Mouse (Mus musculus): Measurements from ENCODE around the gene Rgs7. TPM values are rescaled to one million over a fixed set of nuclear protein-coding genes. Genes with fewer than 3 reads are reported as not detected.

Rgs7 gene
- total RNA-seq, 2 experiments from 2014 or later, result 108 to 120 TPM

DNA sequence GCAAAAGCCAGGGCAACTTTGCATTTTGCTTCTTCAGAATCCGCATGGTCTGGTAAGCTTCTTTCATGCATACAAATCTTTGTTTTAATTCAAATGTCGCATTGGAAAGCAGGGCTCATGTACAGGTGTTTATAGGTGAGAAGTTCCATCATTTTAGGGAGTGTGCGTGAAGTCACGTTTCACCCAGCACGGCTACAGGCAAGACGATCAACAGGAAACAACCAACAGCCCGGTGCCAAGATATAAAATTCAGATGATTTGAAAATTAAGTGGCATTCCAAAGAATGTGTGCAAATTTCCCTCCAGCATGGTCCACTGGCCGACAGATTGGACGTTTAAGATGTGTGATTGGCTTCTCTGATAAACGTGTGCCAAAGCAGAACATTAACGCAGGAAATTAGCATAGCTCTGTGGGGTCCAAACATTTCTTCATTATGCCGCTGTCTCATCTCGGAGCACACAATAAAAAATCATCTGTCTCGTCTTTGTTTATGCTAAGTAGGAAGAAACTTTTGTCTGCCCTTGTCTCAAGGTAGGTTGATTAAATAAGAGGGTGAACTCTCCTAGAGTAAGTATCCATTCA is 58.6 kb downstream of the Rgs7 start:
- no peak for DNase-seq (ENCODE audit: low spot score in 2 of 2)
- intact Hi-C loops (cut with DNase I), result no loop called here

GRCm38 (mm10) chr1:175433128-175433527 is 59.2 kb downstream of the Rgs7 start:
- DNase-seq (ENCODE audit: low spot score in 2 of 2), result no peak
- intact Hi-C loops (cut with DNase I), result no loop called here

DNA sequence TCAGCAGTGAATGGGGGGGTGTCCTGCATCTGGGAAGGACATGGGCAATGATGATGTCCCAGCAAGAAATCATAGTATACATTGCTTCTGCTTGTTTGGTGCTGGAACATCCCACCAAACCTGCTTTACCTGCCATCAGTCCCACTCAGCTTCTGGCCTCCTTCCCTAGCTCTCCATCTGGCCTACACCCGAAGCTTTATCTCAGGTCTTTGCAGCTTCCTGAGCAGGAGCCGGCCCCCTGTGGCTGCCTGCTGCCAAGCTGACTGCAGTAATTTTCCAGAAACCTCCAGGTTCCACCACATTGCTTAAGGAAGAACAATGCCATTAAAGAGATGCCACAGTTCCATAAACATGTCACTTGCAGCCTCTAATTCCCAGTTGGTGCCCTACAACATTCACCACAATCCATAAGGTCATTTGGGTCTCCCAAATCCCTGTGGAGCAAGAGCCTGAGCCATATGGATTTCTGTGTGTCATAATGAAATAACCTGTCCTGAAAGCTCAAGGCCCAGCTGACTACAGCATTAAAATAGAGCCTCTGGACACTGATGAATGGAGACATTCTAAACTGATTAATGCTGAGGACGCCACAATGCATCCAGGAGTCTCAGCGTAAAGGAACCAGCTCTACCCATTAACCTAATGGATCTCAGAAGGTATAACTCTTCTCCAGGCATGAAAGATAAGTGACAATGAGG is 60.8 kb downstream of the Rgs7 start:
- peak in 1 of 2 experiments; percentile 56 for DNase-seq (ENCODE audit: low spot score in 2 of 2)
- intact Hi-C loops (cut with DNase I), result no loop called here

DNA sequence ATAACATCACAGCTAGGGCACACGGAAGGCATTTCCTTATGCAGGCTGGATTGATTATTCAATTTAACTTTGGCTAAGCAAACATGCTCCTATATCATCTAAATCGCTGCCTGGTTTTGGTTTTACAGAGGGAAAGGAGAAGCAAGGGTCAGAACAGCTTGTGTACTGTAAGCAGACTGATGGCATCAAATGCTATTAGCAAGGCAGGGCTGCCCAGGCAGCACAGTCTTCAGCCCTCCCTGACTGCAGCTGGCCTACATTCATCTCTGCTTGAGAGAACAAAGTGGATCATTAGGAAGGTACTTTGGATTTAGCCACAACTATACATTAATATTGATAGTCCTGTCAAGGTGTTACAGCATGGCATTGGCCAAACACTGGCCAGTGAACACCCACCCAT is 65.2 kb downstream of the Rgs7 start:
- no peak for DNase-seq (ENCODE audit: low spot score in 2 of 2)
- intact Hi-C loops (cut with DNase I), result no loop called here

GRCm38 (mm10) chr1:175426393-175426792 is 65.9 kb downstream of the Rgs7 start:
- intact Hi-C loops (cut with DNase I), result no loop called here
- DNase-seq (ENCODE audit: low spot score in 2 of 2), result no peak

GRCm38 (mm10) chr1:175420883-175421282 is 71.4 kb downstream of the Rgs7 start:
- DNase-seq (ENCODE audit: low spot score in 2 of 2), result peak in 1 of 2 experiments; percentile 45
- intact Hi-C loops (cut with DNase I), result no loop called here

GRCm38 (mm10) chr1:175415728-175416127 is 76.6 kb downstream of the Rgs7 start:
- intact Hi-C loops (cut with DNase I), result no loop called here

DNA sequence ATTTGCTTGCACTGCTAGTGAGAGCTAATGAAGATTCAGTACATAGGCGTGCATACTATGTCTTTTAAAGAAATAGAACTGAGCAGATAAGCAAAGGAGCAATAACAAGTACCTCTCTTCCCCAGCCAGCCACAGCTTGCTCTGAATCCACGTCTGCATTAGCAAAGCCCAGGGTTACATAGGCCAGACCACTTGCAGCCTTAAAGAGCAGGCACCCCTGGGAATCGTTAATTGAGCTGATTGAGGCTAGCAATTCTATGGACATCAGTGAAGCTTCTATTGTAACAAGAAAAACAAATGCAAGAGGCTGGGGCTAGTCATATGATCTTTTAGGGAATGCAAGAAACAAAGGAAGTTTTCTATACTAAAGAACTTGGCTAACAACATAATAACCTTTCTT is 81.9 kb downstream of the Rgs7 start:
- intact Hi-C loops (cut with DNase I), result no loop called here
- no peak for DNase-seq (ENCODE audit: low spot score in 2 of 2)

More at GRCm38 (mm10) chr1:175415728-175416127, 76.6 kb downstream of the Rgs7 start:
- no peak for DNase-seq (ENCODE audit: low spot score in 2 of 2)

DNA sequence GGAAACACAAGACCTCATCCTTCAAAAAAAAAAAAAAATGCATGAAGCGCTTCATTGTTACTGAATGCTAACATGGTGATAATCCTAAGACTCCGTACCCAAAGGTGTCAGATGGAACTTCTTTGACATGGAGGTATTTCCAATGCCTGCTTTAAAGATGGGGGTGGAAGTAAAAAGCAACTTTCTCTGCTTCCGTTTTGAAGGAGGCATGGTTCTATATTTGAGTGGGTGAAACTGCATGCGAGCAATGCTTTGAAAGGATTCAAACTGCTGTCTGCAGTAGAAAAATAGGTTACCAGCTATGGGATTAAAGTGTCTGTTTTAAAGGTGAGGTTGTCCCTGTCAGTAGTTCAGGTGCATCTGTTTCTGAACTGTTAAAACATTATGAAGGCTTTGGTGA is 100.4 kb downstream of the Rgs7 start:
- DNase-seq (ENCODE audit: low spot score in 2 of 2), result no peak

GRCm38 (mm10) chr1:175389250-175389649 is 103.0 kb downstream of the Rgs7 start:
- intact Hi-C loops (cut with DNase I), result no loop called here
- DNase-seq (ENCODE audit: low spot score in 2 of 2), result no peak

More for the DNA sequence above, 100.4 kb downstream of the Rgs7 start:
- intact Hi-C loops (cut with DNase I), result no loop called here

GRCm38 (mm10) chr1:175385581-175386235 is 106.6 kb downstream of the Rgs7 start:
- intact Hi-C loops (cut with DNase I), result no loop called here
- DNase-seq (ENCODE audit: low spot score in 2 of 2), result no peak

DNA sequence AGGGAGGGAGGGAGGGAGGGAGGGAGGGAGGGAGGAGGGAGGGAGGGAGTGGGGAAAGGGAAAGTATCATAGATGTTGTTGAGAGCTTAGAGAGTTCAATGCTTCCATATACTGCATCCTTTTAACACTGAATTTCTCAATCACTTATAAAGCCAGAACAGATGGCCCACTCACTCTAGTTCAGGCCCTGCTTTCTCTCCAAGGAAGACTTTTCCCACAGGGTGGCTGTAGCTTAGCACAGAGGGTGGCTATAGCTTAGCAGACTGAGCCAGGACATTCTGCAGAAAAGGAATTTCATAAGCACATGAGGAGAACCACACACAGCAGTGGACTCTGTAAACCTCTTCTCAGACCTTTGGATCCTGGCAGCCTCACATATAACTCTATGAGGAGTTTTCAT is 119.7 kb downstream of the Rgs7 start:
- no peak for DNase-seq (ENCODE audit: low spot score in 2 of 2)
- intact Hi-C loops (cut with DNase I), result no loop called here

DNA sequence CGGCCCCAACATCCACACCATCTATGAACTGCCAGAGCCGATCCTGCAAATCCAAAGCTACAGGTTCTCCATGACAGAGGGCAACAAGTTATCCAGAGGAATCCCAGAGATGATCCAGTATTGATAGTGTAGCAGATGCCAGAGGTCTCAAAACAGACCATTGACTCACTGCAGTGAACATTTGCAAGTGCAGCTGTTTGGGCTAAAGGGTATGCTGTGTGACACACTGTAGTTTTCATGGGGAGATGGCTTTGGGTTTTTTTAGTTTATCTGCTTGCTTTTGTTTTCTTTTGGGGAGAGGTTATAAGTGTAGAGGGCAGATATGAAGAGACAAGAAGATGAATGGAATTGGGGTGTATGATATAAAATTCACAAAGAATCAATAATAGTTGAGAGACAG is 124.2 kb downstream of the Rgs7 start:
- DNase-seq (ENCODE audit: low spot score in 2 of 2), result no peak
- intact Hi-C loops (cut with DNase I), result no loop called here

- no peak for DNase-seq (ENCODE audit: low spot score in 2 of 2)
- intact Hi-C loops (cut with DNase I), result no loop called here
Observed at GRCm38 (mm10) chr1:175363606-175364005, 128.7 kb downstream of the Rgs7 start.

DNA sequence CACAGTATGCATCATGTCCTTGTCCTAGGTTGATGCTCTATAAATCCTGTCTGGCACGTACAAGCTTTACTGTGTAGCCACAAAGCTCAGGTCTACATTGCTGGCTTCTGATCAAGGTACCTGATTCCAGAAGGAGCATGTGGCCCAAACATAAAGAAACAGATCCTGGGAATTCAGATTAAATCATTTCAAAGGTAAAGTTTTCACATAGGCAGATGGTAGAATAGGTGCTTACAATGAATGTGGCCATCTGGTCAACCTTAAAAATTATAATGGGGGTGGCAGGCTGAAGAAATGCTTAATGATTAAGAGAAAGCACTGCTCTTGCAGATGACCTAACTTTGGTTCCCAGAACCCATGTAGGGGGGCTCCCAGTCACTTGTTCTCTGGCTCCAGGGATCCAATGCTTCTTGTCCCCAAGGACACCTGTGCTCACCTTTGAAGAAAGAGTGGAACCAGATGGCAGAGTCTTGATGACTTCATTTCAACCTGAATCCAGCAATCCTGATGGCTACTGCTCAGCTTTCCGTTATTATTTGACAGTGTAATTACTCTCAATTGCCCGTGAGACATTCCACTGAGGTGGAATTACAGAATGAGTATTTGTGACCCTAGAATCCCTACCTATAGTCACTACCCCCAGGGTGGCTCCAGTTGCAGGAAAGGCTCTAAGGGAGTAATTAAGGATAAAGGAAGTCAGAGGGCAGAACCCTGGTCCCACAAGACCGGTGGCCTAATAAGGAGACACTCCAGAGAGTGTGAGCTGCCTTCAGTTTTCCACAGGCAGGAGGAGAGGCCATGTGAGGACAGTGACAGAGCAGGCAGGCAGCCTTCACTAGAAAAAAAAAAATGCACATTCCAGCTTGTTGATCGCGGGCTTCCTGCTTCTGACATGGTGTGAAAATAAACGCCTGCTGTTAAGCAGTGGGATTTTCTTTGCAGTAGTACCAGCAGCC is 132.6 kb downstream of the Rgs7 start:
- intact Hi-C loops (cut with DNase I), result no loop called here
- DNase-seq (ENCODE audit: low spot score in 2 of 2), result no peak

DNA sequence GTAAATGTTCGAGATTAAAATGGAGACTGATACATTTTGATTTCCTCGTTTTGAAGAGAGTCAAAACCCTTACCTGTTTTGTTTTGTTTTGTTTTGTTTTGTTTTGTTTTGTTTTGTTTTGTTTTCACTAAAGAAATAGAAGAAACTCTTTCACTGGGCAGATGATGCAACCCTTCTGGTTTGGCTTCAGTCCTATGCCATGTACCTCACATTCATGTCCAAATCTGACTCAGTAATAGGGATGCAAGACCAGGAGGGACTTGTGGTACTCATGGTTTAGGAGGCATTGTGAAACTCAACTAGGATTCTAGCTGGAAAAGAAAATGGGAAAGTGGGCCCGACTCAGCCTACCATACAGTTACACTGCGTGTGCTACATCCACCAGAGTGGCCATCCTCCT is 139.4 kb downstream of the Rgs7 start:
- no peak for DNase-seq (ENCODE audit: low spot score in 2 of 2)
- intact Hi-C loops (cut with DNase I), result no loop called here

GRCm38 (mm10) chr1:175346162-175346561 is 146.1 kb downstream of the Rgs7 start:
- no peak for DNase-seq (ENCODE audit: low spot score in 2 of 2)
- intact Hi-C loops (cut with DNase I), result no loop called here

DNA sequence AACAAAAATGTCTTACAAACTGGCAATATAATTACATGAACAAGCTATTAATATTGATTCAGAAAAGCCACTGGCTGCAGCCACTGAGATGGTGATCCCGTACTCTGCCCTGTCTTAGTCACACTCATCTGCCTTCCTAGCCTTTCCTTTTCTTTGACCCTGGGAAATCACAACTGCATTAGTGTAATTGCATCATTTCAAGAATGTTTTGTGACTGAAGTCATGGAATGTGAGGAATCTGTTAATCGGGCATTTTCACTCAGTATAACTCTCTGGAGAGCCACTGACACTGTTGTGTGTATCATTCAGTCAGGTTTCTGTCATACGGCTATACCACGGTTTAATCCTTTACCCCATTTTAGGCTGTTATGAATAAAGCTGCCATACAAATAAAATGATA is 156.1 kb downstream of the Rgs7 start:
- intact Hi-C loops (cut with DNase I), result no loop called here
- DNase-seq (ENCODE audit: low spot score in 2 of 2), result no peak

GRCm38 (mm10) chr1:175333041-175333854 is 159.1 kb downstream of the Rgs7 start:
- intact Hi-C loops (cut with DNase I), result no loop called here
- DNase-seq (ENCODE audit: low spot score in 2 of 2), result no peak

Data from left cerebral cortex, postnatal 36 days (tissue).